Mouse (Mus musculus) spleen, postnatal 10 days (tissue): ENCODE data around the gene Clip2.

Source experiments
- DNase-seq, 2 experiments: peaks; one replicate each; pipeline ENCODE4 v3.0.0; 2021 to 2022; ENCODE audit warnings: low spot score in 2 of 2

The Clip2 gene

DNA sequence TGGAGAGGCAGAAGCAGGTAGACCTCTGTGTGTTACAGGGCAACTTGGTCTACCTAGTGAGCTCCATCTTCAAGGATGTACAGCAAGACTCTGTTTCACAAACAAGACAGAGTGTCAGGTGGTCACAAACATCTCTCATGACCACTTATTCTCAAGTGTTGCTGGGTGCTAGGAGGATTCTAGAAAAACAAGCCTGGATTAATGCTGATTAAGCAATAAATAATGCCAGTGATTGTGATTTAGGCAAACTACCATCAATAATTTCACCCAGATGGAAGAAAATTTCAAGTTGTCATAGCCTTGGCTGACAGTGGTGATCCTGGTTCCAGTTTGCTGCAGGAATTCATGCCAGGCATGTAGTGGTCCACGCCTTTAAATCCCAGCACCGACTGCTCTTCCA is 12.0 kb upstream of the Clip2 start:
- no peak for DNase-seq

DNA sequence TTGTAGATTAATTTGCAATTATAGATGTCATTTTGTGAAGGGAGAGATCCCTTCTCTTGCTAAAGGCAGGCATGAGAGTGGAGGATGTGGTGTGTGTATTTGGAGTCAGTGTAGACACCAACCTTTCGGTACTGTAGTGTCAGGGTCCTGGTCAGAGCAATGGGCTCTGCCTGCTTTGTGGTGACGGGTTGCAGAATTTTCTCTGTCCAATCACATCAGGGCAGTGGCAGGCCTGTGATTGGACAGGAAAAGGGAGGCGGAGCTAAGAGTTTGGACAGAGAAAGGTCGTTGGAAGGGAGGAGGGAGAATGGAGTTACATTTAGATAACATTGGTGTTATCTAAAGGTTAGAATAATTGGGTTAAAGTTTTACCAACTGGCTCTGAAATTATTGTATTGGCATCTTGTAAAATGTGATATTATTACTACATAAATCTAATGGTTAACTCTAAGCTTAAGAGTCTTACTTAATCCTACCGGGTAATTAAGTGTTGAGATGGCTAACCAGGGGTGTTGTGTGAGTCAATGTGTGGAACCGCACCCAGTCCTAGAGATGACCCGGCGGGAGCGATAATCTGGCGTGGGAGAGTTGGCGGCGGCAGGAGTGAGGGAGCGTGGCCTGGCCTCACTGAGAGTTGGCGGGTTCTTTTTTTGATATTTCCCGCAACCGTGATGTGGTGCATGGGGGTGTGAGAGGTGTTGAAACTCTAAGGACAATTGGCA is 8.4 kb upstream of the Clip2 start:
- DNase-seq, result no peak

DNA sequence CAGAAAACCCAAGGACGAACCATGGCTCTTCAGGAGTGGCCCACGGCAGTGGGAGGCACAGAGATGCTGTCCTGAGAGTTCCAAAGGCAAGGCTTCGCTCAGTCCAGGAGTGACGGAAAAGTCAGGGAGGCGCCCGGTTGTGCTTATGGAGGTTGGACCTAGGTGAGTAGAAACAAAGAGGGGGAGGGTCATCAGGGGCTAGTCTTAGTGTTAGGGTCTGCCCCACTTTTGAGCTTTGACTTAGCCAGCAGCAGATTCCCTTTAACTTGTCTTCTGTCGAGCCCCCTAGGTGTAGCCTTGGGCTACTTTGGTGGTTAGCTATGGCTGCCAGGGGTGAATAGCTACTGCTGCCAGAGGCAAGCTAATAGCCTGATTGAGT is 7.8 kb upstream of the Clip2 start, which contains the start of gene Syna:
Syna (minus strand) TSS at position 101 of the 379 bp plus-strand sequence.
- no peak for DNase-seq

DNA sequence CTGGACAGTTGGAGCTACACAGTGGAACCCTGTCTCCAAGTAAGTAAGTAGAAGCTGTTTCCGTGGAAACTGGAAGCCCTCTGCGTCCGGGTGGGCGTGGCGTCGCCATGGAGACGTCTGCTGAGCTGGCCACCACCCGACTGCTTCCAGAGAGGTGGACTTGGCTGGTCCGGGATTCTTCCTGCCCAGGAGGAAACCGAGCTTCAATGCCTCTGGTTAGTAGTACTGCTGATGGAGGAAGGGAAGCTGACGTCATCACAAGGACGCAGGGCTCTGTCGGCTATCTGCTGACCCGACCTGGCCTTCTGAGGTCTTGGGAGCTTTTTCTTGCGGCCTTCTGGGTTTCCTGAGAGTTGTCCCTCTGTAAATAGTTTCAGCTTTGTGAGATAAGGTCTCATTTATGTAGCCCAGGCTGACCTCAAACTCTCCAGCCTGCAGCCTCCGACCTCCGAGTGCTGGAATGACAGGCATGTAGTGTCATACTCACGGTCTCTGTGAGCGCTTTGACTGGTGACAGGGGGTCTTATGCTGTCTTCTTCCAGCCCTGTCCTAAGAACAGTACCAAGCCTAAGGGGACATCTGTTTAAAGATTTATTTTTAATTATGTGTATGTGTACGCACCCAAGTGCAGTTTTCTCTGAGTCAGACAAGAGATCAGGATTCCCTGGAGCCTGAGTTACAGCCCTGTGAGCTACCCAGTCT is 3.4 kb upstream of the Clip2 start:
- peak in 1 of 2 experiments; percentile 68 for DNase-seq

DNA sequence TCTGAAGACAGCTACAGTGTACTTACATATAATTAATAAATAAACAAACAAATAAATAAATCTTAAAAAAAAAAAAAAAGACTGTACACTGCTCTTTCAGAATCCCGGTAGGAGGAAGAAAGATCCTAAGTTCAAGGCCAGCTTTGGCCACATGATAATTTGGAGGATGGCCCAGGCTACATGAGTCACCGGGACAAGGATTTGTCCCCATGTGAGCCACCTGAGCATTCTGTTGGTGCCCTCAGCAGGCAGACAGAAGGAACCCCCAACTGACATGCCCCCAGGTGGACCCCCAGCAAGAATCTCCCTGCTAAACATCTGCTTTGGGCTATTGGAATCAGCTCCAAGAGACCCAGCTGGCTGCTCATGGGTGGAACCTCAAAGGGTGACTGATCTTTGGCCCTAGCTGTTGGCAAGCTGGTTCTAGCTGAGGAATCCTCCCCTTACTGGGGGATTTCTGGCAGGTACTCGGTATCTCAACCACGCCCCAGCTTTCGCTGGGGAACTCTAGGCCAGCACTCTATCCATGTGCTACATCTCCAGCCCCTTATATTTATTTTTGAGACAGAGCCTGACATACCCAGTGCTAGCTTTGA is 1.8 kb upstream of the Clip2 start:
- DNase-seq, result no peak

DNA sequence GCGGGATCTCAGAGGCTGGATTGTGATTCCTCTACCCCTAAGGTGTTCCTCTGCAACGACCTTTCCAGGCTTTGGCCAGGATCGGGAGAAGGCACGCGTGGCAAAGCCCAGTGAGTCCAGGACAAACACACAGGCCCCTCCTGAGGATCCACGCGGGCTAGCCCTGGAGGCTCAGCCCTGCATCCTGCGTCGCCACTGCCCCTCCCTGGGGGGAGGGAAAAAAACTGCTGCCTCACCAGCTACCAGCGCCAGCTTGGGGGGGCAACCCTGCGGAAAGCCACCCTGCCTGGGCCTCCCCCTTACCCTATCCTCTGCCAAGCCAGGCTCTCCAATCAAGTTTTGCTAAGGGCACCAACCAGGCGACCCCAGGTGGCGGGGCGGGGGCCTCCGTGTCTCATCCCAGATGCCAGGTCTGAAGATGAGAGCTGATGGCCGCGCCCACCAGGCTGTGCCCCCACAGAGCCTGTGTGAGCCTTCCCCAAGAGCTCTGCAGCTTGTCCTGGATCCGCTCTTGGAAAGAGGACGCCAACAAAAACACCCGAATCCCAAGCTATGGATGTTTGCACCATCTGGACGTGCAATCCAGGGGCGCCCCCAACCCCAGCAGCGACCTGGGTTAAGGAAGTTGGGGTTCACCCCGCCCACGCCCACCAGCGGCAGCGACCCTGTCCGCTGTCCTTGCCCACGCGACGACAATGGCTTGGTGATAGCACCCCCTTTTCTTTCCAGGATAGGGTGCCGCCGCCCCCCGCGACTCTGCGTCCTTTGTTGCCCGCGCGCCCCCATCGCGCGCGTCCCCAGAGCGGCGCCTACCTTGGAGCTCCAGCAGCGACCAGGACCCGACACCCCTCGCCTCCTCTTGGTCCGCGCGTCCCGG is 763 bp downstream of the Clip2 start:
- peak; percentile 16 to 33 for DNase-seq

DNA sequence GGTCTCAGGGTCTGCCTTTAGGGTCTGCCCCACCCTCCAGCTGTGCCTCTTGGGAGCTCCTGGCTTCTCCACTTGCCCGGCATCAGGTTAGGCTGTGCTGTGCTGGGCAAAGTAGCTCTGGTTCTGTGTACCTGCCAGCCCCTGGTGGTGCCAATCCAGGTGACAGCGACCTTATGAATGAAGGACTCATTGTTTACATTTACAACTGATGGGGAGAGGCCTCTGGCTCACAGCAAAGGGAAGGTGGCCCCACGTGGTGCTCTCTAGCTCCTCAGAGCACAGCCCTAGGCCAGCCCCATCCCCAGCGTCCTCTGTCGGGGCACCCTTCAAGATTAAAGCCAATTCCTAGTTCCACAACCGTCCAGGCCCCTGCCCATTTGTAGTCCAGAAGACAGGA is 1.4 kb downstream of the Clip2 start:
- no peak for DNase-seq

DNA sequence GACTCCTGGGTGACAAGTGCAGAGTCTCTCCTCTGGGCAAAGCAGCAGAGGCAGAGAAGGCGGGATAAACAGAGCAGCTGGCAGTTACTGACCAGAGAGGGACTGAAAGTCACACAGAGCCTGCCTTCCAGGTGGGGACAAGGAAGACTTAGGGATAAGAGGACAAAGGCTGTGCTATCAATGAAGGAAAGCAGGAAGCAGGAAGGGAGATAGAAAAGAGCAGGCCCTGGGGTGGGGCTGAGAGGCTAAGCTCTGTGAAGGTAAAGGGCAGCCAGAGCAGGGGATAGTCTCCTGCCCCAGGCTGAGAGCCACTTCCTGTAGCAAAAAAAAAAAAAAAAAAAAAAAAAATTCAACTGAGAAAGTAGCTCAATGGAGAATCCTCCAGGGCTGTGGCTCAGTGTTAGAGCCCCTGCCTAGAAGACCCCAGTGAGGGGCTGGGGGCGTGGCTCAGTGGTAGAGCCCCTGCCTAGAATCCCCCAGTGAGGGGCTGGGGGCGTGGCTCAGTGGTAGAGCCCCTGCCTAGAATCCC is 2.5 kb downstream of the Clip2 start:
- no peak for DNase-seq

DNA sequence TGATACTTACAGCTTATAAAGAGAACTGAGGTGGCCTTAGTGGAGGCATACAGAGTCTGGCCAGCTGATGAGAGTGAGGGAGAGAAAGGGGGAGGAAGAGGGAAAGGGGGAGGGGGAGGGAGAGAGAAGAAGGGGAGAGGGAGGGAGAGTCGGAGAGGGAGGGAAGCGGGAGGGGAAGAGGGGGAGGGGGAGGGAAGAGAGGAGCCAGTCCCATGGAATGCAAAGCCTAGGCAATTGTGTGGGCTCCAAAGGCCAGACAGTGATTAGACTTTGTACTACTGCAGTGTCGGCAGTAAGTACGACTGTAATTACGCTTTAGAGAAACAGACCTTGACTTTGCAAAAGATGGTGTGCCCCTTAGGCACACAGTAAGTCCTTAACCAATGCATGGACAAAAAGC is 3.9 kb downstream of the Clip2 start:
- no peak for DNase-seq

DNA sequence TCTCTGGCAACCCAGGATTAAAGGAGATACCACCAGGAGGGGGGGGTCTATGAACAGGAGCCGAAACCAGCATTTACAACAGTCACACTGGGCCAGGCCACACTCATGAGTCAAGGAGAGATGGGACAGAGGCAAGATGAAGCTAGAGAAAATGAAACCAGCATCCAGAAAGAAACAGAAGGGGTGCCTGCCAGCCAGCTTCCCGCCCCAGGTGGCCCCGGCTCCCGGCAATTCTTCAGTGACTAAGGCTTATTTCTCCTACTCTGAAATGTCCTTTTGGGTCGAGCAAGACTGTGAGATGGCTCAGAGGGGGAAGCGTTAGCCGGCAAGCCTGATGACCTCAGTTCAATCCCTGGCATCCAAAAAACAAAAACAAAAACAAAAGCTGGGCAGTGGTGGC is 5.4 kb downstream of the Clip2 start:
- DNase-seq, result no peak

DNA sequence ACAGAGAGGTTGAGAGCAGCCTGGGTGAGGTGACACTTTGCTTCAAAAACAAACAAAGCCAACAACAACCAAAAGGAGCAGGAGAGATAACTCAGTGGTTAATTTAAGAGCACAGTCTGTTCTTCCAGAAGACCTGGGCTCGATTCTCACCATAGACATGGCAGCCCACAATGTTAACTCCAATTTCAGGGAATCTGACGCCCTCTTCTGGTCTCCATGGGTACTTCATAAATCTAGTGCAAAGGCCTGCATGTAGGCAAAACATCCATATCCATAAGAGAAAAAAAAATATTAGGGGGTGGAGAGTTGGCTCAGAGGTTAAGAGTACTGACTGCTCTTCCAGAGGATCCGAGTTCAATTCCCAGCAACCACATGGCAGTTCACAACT is 7.0 kb downstream of the Clip2 start:
- no peak for DNase-seq

DNA sequence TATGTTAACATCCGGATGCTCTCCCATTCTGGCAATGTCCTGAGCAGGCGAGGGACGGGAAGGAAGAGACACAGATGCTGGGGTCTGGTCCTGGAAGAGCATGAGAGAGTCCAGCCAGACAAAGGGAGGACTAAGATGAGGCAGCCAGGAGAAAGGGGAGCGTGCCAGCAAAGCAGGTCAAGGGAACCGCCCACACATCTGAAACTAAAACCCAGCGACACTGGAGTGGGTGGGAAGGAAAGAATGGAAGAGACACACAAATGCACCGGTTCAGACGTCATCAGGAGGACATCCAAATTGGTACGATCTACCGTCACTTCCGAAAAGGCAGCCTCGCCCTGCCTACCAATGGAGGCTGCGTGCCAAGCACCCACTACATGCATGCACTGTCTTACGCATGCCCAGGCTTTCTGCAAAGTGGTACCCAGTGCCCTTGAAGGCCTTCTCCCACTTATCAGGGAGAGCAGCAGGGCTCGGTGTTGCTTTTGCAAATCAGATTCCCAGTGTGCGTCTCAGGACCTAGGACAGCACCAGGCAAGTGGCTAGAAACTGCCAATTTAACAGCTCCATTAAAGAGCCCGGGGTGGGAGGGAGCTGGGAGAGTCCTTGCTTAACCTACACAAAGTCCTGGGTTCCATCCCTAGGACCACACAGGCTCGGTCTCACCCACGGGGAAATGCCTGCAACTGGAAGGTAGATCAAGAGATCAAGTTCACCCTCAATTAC is 7.6 kb downstream of the Clip2 start:
- DNase-seq, result no peak

DNA sequence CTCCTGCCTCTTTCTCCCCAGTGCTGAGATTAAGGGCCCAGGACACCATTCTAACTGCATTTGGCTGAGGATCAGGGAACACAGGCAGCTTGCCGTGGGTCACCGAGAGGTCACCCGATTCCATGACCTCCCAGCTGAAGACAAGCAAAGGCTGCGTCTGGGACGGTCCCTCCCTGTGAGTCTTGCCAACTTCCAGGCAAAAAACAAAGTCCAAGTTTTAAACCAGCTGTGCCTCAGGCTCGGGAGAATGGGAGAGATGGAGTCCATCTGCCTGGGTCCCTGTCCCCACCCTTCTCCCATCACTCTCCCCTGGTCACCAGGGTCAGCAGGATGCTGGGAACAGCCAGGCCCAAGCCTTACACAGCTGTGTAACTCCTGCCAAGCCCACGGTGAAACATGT is 10.6 kb downstream of the Clip2 start:
- DNase-seq, result no peak

DNA sequence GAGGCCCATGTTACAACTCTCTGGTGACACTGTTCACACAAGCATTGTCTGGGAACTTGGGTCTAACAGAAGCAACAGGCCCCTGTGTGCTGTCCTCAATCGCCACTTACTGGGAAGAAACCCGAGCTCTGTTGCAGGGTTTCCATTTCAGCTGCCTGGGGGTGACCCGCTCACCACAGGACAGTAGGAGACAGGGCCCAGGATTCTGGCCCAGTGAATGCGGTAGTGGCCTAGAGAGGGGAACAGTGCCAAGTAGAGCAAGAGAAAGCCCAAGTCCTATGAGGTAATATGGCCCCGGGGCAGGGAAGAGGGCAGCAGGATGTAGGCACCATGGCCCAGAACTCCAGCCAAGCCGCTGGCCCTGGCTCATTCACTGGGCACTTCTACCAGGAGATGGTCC is 11.4 kb downstream of the Clip2 start:
- DNase-seq, result no peak

DNA sequence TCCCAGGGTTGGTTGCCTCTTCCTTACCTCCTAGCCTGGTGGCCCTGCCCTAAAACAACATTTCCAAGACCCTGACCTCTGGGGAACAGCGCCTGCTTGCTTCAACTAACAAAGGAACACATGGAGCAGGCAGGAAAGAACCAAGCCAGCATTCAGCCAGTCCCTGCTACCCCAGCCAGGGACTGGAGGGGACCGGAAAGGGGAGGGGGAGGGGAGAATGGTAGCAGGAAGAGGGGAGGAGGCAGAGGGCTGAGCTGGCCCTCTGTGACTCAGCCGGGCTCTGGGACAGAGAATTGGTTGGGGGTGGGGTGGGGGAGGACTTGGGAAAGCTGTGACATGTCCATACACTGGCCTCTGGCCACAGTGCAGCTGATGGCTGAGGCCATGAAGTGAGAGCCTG is 12.3 kb downstream of the Clip2 start:
- DNase-seq, result peak in 1 of 2 experiments; percentile 40

DNA sequence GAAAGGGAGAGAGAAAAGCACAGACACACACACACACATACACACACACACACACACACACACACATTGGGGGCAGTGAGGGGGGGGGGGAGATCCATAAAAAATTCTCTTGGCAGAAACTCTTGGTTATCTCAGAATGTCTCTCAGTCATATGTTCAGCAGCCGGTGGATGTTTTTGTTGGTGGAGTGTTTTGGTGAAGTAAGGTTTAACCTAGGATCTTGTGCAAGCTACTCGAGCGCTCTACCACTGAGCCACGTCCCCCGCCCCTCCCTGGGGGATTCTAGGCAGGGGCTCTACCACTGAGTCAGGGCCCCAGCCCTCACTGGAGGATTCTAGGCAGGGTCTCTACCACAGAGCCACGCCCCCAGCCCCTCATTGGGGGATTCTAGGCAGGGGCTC is 16.2 kb downstream of the Clip2 start:
- DNase-seq, result no peak

DNA sequence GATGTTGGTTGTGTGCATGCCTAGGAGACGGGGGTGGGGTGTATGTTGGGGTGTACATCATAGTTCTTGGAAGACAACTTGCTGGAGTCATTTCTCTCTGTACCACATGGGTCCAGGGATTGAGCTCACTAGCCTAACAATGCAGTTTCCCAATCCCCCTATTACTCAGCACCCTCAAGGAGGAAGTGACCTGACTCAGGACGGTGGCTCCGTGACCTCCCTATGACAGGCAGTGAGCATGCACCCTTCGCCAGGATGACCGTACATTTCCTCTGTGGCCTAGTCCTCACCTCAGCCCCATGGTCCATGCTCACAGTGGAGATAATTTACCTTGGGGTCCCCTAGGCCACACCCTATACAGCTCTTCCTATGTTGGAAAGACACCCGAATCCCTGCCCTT is 19.8 kb downstream of the Clip2 start:
- no peak for DNase-seq

DNA sequence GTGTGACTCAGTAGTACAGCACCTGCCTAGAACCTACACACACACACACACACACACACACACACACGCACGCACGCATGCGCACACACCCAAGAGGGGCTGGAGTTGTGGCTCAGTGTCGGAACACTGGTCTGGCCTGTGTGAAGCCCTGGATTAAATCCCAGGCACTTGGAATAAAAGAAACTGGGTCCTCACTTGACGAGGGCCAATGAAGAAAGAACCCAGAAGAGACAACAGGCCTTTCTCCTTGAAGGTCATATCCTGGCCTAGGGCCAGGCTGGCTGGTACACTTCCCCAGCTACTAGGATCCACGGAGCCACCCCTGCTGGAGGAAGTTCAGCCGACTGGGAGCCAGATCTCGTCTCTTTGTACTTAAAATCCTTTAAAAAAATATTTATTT is 20.6 kb downstream of the Clip2 start:
- no peak for DNase-seq

DNA sequence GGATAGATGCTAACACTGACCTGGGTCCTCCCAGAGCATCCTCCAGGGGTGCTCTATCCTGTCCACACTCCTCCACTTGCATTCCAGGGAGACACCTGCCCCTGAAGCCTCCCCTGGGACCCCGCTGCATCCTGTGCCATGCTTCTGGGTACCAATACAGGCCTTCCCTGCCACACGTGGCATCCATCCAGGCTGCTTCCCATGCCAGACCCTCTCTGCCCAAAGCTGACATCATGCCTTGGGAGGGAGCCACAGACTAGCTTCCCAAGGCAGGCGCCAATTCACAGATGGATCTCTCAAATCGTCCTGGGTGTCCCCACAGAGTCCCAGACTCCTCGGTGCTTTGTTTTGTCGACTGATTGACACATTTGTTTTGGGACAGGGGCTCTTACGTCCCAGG is 21.4 kb downstream of the Clip2 start:
- DNase-seq, result no peak

DNA sequence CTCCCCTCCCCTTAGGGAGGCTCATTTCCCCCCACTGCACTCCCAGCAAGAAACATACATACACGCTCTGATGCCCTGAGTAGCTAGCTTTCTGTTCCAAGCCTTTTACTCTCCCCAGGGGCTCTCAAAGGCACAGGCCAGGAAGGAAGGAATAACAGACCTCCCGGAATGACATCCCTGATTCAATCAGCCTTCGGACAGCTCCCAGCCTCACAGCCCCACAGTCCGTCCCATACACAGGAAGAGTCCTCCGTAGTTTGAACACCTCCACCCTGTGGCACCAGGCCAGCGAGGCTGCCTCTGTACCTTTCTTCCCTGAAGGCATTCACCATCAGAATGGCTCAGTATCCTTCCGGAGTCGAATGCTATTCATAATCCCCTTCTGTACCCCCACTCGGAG is 23.7 kb downstream of the Clip2 start:
- no peak for DNase-seq

DNA sequence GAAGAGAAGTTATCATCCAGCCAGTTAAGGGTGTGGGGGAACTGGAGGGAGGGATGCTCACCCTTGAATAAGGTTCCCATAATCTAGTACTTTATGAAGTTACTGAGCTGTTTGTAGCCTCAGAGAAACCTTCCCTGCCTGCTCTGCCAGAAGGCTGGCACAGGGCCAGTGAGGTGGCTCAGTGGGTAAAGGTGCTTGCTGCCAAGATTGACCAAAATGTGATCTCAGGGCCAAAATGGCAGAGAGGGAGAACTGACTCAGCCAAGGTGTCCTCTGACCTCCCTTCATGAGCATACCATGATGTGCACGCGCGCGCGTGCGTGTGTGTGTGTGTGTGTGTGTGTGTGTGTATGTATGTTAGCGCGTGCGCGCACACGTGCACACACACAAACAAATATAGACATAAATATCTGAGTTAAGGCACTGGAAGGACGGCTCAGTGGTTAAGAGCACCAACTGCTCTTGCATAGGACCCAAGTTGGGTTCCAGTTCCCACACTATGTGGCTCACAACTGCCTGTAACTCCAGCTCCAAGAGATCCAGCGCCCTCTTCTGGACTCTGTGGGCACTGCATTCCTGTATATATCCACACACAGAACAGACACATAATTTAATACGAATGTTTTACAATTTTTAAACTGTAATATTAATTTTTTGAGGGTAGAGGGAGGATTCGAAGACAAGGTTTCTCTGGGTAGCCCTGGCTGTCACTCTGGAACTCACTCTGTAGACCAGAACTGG is 26.1 kb downstream of the Clip2 start:
- peak in 1 of 2 experiments; percentile 43 for DNase-seq
